Mouse (Mus musculus) common myeloid progenitor, adult 5-6 weeks (primary cell): ENCODE measurements around the gene 1700028P14Rik. TPM values are rescaled to one million over a fixed set of nuclear protein-coding genes. Genes with fewer than 3 reads are reported as not detected.

ENCODE experiments used
- ATAC-seq: replicated peaks from 2 replicates; pipeline ENCODE4 v1.8.0; 2016; ENCODE audit warnings: low read depth, mild to moderate bottlenecking, moderate TSS enrichment, inconsistent platforms; ENCODE audit not compliant: poor library complexity, severe bottlenecking
- total RNA-seq: library from RNA; stranded (forward); fragments of 200-1000, 187-1606 nt; gene quantifications from 2 replicates; pipeline ENCODE4 v1.2.3, GENCODE M21; 2017

1700028P14Rik gene
- total RNA-seq, 1 experiment from 2014 or later, result not detected

- no peak for ATAC-seq
Measured at GRCm38 (mm10) chr19:23614268-23614667, 38.3 kb downstream of the 1700028P14Rik start.

- ATAC-seq, result no peak
Measured at GRCm38 (mm10) chr19:23609724-23610123, 42.9 kb downstream of the 1700028P14Rik start.

- no peak for ATAC-seq
Measured at GRCm38 (mm10) chr19:23607951-23608350, 44.7 kb downstream of the 1700028P14Rik start.

GRCm38 (mm10) chr19:23594950-23595349 lies 57.7 kb downstream of the 1700028P14Rik start:
- ATAC-seq, result no peak

GRCm38 (mm10) chr19:23578606-23579355 lies 73.8 kb downstream of the 1700028P14Rik start:
- no peak for ATAC-seq

GRCm38 (mm10) chr19:23576685-23577084 lies 75.9 kb downstream of the 1700028P14Rik start:
- ATAC-seq, result no peak

GRCm38 (mm10) chr19:23563693-23564092 lies 88.9 kb downstream of the 1700028P14Rik start:
- no peak for ATAC-seq

GRCm38 (mm10) chr19:23562588-23562987 lies 90.0 kb downstream of the 1700028P14Rik start:
- ATAC-seq, result no peak

GRCm38 (mm10) chr19:23562061-23562460 lies 90.6 kb downstream of the 1700028P14Rik start:
- ATAC-seq, result no peak

- no peak for ATAC-seq
Measured at GRCm38 (mm10) chr19:23553450-23553849, 99.2 kb downstream of the 1700028P14Rik start.

GRCm38 (mm10) chr19:23545604-23546003 lies 107.0 kb downstream of the 1700028P14Rik start:
- ATAC-seq, result no peak

- ATAC-seq, result no peak
Measured at GRCm38 (mm10) chr19:23543244-23544004, 109.2 kb downstream of the 1700028P14Rik start.

- no peak for ATAC-seq
Measured at GRCm38 (mm10) chr19:23542759-23543158, 109.9 kb downstream of the 1700028P14Rik start.

GRCm38 (mm10) chr19:23535700-23536099 lies 116.9 kb downstream of the 1700028P14Rik start:
- no peak for ATAC-seq

GRCm38 (mm10) chr19:23531899-23532298 lies 120.7 kb downstream of the 1700028P14Rik start:
- ATAC-seq, result no peak

- ATAC-seq, result peak; percentile 73
Measured at GRCm38 (mm10) chr19:23523711-23524110, 128.9 kb downstream of the 1700028P14Rik start.

GRCm38 (mm10) chr19:23521831-23522230 lies 130.8 kb downstream of the 1700028P14Rik start:
- ATAC-seq, result no peak

- ATAC-seq, result no peak
Measured at GRCm38 (mm10) chr19:23521071-23521470, 131.5 kb downstream of the 1700028P14Rik start.

GRCm38 (mm10) chr19:23520629-23521028 lies 132.0 kb downstream of the 1700028P14Rik start:
- peak; percentile 86 for ATAC-seq

GRCm38 (mm10) chr19:23518477-23518876 lies 134.1 kb downstream of the 1700028P14Rik start:
- no peak for ATAC-seq

- peak; percentile 85 for ATAC-seq
Measured at GRCm38 (mm10) chr19:23511303-23511702, 141.3 kb downstream of the 1700028P14Rik start.
